Mouse (Mus musculus) midbrain, embryonic 15.5 days (tissue): ENCODE measurements around the gene Ascl5. TPM values are rescaled to one million over a fixed set of nuclear protein-coding genes. Genes with fewer than 3 reads are reported as not detected.
A peak's percentile ranks its signal among the peaks of the same experiment; 100 is the strongest.

Experiments used
- ATAC-seq: fragments of 200-750 bp; cut with Nextera tagmentation; replicated peaks from 2 replicates; pipeline ENCODE4 v1.8.0; 2017; ENCODE audit warnings: moderate TSS enrichment
- H3K27ac ChIP-seq: fragments of 300-500 bp; sonication (generic); 2 replicates; pipeline ENCODE4 v1.5.1; 2015; ENCODE audit warnings: mild to moderate bottlenecking, inconsistent platforms
- H3K27me3 ChIP-seq: fragments of 300-500 bp; sonication (generic); replicated peaks from 2 replicates; pipeline ENCODE4 v1.6.1; 2015; ENCODE audit warnings: inconsistent platforms
- H3K36me3 ChIP-seq: fragments of 300-500 bp; sonication (generic); replicated peaks from 2 replicates; pipeline ENCODE4 v1.6.1; 2015; ENCODE audit warnings: inconsistent platforms
- H3K4me1 ChIP-seq: fragments of 300-500 bp; sonication (generic); 2 replicates; pipeline ENCODE4 v1.6.1; 2015; ENCODE audit warnings: inconsistent platforms
- H3K4me2 ChIP-seq: fragments of 300-500 bp; sonication (generic); 2 replicates; pipeline ENCODE4 v1.6.1; 2015; ENCODE audit warnings: inconsistent platforms, mild to moderate bottlenecking, moderate library complexity
- H3K4me3 ChIP-seq: fragments of 300-500 bp; sonication (generic); 2 replicates; pipeline ENCODE4 v1.5.1; 2015; ENCODE audit warnings: mild to moderate bottlenecking, inconsistent platforms
- H3K9ac ChIP-seq: fragments of 300-500 bp; sonication (generic); 2 replicates; pipeline ENCODE4 v1.6.1; 2015; ENCODE audit warnings: mild to moderate bottlenecking, inconsistent platforms
- H3K9me3 ChIP-seq: fragments of 300-500 bp; sonication (generic); 2 replicates; pipeline ENCODE4 v1.6.1; 2016; ENCODE audit warnings: inconsistent platforms
- WGBS: fragments of 180-500 bp; shearing (Covaris S2); methylation state at CpG from one replicate; pipeline ENCODE4 v1.1.7; 2015; ENCODE audit warnings: mixed read lengths; 5-methylcytosine and 5-hydroxymethylcytosine counted together
- polyA plus RNA-seq: library from polyadenylated mRNA; unstranded; fragments of >200 nt; fragmentation: Nextera tagmentation; extraction: Ambion mirVana; gene quantifications from 2 replicates; pipeline ENCODE4 v1.2.1, GENCODE M21; 2015

The Ascl5 gene
- polyA plus RNA-seq, result not detected in 2 replicates

DNA sequence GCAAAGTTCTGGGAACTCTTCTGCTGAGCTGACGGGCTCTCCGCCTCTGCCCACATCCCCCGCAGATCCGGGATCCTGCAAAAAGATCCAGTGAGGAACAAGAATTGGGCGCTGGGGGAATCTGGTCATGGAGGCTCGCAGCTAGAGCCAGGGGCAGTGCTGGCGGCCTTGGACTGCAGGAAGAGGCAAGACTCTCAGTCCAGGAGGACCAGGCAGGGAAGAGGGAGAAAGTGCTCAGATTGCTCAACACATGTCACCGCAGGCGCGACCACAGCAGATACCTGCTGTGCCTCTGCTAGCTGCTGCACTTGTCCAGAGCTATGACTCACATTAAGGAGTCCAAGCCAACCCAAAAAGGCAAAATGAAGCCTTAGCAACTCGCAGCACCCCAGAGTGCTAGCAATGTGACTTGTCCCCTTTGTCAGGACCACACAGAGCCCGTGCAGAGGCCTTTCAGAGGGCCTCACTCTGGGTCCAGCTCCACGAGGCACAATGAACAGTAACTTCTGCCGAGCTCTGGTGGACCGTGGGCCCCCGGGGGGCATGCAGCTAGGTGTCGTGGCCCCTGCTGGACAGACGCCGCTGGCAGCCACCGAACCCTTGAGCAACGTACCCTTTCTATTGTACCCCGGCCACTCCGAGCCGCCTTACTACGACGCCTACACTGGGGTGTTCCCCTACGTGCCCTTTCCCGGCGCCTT lies at the start of gene Ascl5:
TSS of gene Ascl5 (plus strand) at position 493 of the 701 bp plus-strand sequence.
- no peaks in the 10 kb centered on the region for H3K9me3 ChIP-seq
- no peaks in the 10 kb centered on the region for H3K36me3 ChIP-seq
- peak within 1 kb of the TSS; percentile 45 for H3K9ac ChIP-seq
- peak within 1 kb of the TSS; percentile 60 for H3K4me2 ChIP-seq
- ATAC-seq, result no peak
- WGBS, result 23% methylated on average over 29 of the region's 29 CpGs
- peak within 1 kb of the TSS; percentile 40 for H3K4me3 ChIP-seq
- H3K27ac ChIP-seq, result no peak within 1 kb of the TSS
- peaks cover 35% of the 10 kb centered on the region for H3K27me3 ChIP-seq
- H3K4me1 ChIP-seq, result peaks cover 10% of the 10 kb centered on the region

- Histone ChIP-seq H3K4me2 (no peak overlapping the region), H3K27ac (no peak overlapping the region), H3K36me3 (no peaks in the 10 kb centered on the region), H3K4me1 (no peaks in the 10 kb centered on the region), H3K9me3 (no peaks in the 10 kb centered on the region), H3K27me3 (peaks cover 3% of the 10 kb centered on the region; the same call in 1 of the 2 replicates), H3K9ac (no peak overlapping the region), H3K4me3 (no peak overlapping the region)
- ATAC-seq, result no peak
- WGBS, result 88% methylated on average over 2 of the region's 2 CpGs
Measured at GRCm38 (mm10) chr1:136001438-136001837, 49.2 kb upstream of the Ascl5 start.

GRCm38 (mm10) chr1:136006292-136006748 lies 44.3 kb upstream of the Ascl5 start, which contains the start of gene Igfn1:
TSS of gene Igfn1 (minus strand) at chr1:136006342.
- ATAC-seq, result no peak
- H3K36me3 ChIP-seq, result no peaks in the 10 kb centered on the region
- peak within 1 kb of the TSS; percentile 50; the same call in 1 of the 2 replicates for H3K4me2 ChIP-seq
- H3K9me3 ChIP-seq, result no peaks in the 10 kb centered on the region
- H3K4me1 ChIP-seq, result peaks cover 12% of the 10 kb centered on the region
- no peak within 1 kb of the TSS; the same call in 1 of the 2 replicates for H3K4me3 ChIP-seq
- WGBS, result 90% methylated on average over 3 of the region's 3 CpGs
- 0 out of 2 replicates have a peak within 1 kb of the TSS, but pooled peaks have one; percentile 19 for H3K9ac ChIP-seq
- no peak within 1 kb of the TSS for H3K27ac ChIP-seq
- H3K27me3 ChIP-seq, result peaks cover 17% of the 10 kb centered on the region; the same call in 1 of the 2 replicates

DNA sequence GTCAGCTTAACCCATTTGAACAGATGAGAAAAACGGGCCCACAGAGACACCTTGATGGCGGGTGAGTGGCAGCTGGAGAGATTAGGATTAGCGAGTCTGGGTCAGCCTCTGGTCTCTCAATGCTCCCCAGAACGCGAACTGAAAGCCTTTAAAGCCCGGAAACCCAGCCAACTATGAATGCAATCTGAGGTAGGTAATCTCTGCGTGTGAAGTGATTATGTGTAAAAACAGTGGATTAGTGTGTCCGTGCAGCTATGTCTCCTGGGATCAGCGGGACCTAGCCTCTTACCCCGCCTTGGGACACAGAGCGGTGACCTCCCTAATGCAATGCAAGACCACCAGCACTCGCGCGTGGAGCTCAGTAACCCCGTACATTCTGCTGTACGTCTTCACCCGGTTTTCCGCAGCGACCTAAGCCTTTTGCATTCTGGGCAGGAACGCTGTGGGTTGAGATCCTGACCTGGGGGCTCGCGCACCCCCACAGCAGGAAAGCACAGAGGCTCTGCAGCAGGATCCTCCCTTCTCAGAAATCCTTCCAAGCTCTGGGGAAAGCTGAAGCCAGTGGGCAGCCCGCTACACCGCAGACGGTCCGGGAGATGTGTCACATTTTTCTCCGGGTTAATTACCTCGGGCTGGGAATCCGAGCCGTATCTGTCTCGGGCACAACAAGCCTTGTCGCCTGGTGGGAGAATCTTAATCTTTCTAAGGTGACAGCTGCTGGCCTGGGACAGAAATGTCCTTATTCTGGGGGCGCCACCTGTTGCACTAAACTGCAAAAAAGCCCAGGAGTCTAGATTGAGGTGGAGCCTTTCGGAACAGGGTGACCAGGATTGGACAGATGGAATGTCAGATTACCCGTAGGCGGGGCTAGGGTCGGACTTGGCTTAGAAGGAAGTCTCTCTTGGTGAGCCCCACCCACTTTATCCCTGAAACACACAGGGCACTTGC lies 43.1 kb upstream of the Ascl5 start, which contains the start of gene Tmem9:
TSS of gene Tmem9 (plus strand) at position 940 of the 948 bp plus-strand sequence.
- WGBS, result 1% methylated on average over 37 of the region's 37 CpGs
- H3K4me2 ChIP-seq, result peak within 1 kb of the TSS; percentile 50
- no peaks in the 10 kb centered on the region for H3K9me3 ChIP-seq
- peaks cover 17% of the 10 kb centered on the region; the same call in 1 of the 2 replicates for H3K27me3 ChIP-seq
- H3K4me3 ChIP-seq, result peak within 1 kb of the TSS; percentile 36
- H3K9ac ChIP-seq, result 0 out of 2 replicates have a peak within 1 kb of the TSS, but pooled peaks have one; percentile 19
- H3K27ac ChIP-seq, result no peak within 1 kb of the TSS
- H3K36me3 ChIP-seq, result no peaks in the 10 kb centered on the region
- peak; percentile 69 for ATAC-seq
- H3K4me1 ChIP-seq, result peaks cover 12% of the 10 kb centered on the region

DNA sequence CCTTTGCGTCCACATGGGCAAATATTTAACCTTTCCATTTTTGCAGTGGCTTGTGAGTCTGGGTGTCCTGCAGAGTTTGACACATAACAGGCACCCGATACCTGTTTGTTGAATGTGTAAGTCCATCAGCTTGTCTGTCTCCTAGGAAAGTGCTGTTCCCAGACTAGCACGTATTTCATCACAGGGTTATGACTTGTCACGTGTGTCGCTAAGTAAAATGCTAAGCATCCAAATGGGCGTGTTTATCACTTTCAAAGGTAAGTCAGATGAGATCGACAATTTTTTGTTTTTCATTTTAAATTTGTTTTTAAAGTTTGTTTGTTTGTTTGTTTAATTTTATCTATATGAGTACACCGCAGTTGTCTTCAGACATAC lies 42.5 kb upstream of the Ascl5 start:
- no peak overlapping the region for H3K9ac ChIP-seq
- no peak overlapping the region for H3K27ac ChIP-seq
- ATAC-seq, result peak; percentile 30; the same call in 1 of the 2 replicates
- no peaks in the 10 kb centered on the region for H3K9me3 ChIP-seq
- WGBS, result 22% methylated on average over 8 of the region's 8 CpGs
- no peaks in the 10 kb centered on the region for H3K36me3 ChIP-seq
- peaks cover 12% of the 10 kb centered on the region for H3K4me1 ChIP-seq
- peak overlapping the region; percentile 50 for H3K4me2 ChIP-seq
- peak overlapping the region; percentile 36 for H3K4me3 ChIP-seq
- H3K27me3 ChIP-seq, result peaks cover 17% of the 10 kb centered on the region; the same call in 1 of the 2 replicates

DNA sequence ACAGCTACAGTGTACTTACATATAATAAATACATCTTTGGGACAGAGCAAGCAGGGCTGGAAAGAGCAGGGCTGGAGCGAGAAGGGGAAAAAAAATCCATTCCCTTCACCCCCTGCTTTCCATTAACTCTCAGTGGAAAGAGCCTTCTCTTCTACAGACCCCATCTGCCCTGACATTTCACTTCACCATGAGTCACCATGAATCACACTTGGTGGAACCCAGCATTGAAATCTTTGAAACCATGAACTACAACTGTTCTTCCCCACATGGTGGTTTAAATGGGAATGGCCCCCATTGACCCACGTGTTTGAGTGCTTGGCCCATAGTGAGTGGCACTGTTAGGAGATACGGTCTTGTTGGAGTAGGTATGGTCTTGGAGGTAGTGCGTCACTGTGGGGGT lies 40.4 kb upstream of the Ascl5 start:
- H3K9ac ChIP-seq, result no peak overlapping the region
- 90% methylated on average over 4 of the region's 4 CpGs for WGBS
- H3K4me3 ChIP-seq, result no peak overlapping the region
- H3K4me2 ChIP-seq, result no peak overlapping the region
- no peaks in the 10 kb centered on the region for H3K36me3 ChIP-seq
- H3K27me3 ChIP-seq, result peaks cover 17% of the 10 kb centered on the region; the same call in 1 of the 2 replicates
- H3K4me1 ChIP-seq, result peaks cover 12% of the 10 kb centered on the region
- H3K27ac ChIP-seq, result no peak overlapping the region
- ATAC-seq, result no peak
- no peaks in the 10 kb centered on the region for H3K9me3 ChIP-seq

DNA sequence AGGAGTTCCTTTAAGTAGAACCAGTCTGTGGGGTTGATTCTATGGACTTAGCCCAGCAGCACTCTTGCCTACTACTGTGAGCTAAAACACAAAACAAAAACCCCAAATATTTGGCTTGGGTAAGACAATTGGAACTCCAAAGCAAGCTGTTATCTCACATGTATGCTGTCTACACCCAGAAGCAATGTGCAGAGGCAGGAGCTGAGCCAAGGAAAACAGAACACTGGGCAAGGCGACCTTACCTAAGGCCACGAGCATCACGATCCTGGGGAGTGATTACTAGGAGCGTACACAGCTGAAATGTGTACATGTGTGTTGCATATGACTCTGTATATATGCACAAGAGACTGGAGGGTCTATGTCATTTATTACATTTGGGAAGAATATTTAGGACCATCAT lies 37.1 kb upstream of the Ascl5 start:
- no peak overlapping the region for H3K4me3 ChIP-seq
- no peak overlapping the region for H3K27ac ChIP-seq
- no peak for ATAC-seq
- no peak overlapping the region for H3K4me2 ChIP-seq
- no peak overlapping the region for H3K9ac ChIP-seq
- H3K9me3 ChIP-seq, result no peaks in the 10 kb centered on the region
- H3K36me3 ChIP-seq, result no peaks in the 10 kb centered on the region
- H3K27me3 ChIP-seq, result 0 out of 2 replicates have a peak, but pooled peaks cover 6% of the 10 kb centered on the region
- WGBS, result 81% methylated on average over 4 of the region's 4 CpGs
- peaks cover 9% of the 10 kb centered on the region for H3K4me1 ChIP-seq

- ATAC-seq, result no peak
- no peaks in the 10 kb centered on the region for H3K9me3 ChIP-seq
- WGBS, result 81% methylated on average over 2 of the region's 2 CpGs
- H3K4me1 ChIP-seq, result peaks cover 20% of the 10 kb centered on the region
- no peak overlapping the region for H3K4me2 ChIP-seq
- H3K36me3 ChIP-seq, result no peaks in the 10 kb centered on the region
- no peaks in the 10 kb centered on the region for H3K27me3 ChIP-seq
- no peak overlapping the region for H3K4me3 ChIP-seq
- H3K27ac ChIP-seq, result no peak overlapping the region
- H3K9ac ChIP-seq, result no peak overlapping the region
Measured at GRCm38 (mm10) chr1:136014796-136015502, 35.7 kb upstream of the Ascl5 start.

GRCm38 (mm10) chr1:136017307-136017706 lies 33.3 kb upstream of the Ascl5 start:
- Histone ChIP-seq H3K4me1 (peaks cover 20% of the 10 kb centered on the region), H3K4me2 (peak overlapping the region; percentile 24; the same call in 1 of the 2 replicates), H3K9ac (no peak overlapping the region), H3K4me3 (no peak overlapping the region), H3K27ac (peak overlapping the region; percentile 65), H3K9me3 (no peaks in the 10 kb centered on the region), H3K27me3 (no peaks in the 10 kb centered on the region), H3K36me3 (peaks cover 5% of the 10 kb centered on the region; the same call in 1 of the 2 replicates)
- ATAC-seq, result peak; percentile 48
- WGBS, result 73% methylated on average over 2 of the region's 2 CpGs

DNA sequence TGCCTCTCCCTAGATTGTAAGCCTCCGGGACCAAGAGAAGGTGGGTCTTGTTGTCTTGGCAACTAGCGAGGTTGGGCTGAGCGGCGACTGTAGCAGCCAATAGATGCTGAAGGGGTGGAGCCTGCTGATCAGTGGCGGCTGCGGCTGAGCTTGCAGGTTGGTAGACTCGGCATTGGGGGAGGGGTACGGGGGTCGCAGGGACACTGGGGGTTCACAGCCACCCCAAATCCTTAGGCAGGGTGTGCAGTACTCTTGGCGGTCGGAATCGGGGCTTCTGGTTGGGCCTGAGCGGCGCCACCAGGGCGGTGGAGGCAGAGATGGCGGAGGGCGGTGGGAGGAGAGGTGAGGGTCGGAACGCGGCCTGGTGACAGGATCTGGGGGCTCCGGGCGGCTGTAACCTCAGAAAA lies 32.7 kb upstream of the Ascl5 start:
- H3K4me2 ChIP-seq, result peak overlapping the region; percentile 96
- H3K27me3 ChIP-seq, result no peaks in the 10 kb centered on the region
- 1% methylated on average over 22 of the region's 22 CpGs for WGBS
- peak overlapping the region; percentile 88 for H3K4me3 ChIP-seq
- peak; percentile 100 for ATAC-seq
- no peaks in the 10 kb centered on the region for H3K9me3 ChIP-seq
- peak overlapping the region; percentile 94 for H3K9ac ChIP-seq
- H3K36me3 ChIP-seq, result peaks cover 5% of the 10 kb centered on the region; the same call in 1 of the 2 replicates
- peak overlapping the region; percentile 81 for H3K27ac ChIP-seq
- peaks cover 20% of the 10 kb centered on the region for H3K4me1 ChIP-seq

- 4% methylated on average over 24 of the region's 24 CpGs for WGBS
- Histone ChIP-seq H3K4me3 (peak overlapping the region; percentile 88), H3K9me3 (no peaks in the 10 kb centered on the region), H3K27ac (peak overlapping the region; percentile 81), H3K4me2 (peak overlapping the region; percentile 96), H3K27me3 (no peaks in the 10 kb centered on the region), H3K36me3 (peaks cover 5% of the 10 kb centered on the region; the same call in 1 of the 2 replicates), H3K4me1 (peaks cover 20% of the 10 kb centered on the region), H3K9ac (peak overlapping the region; percentile 94)
- peak; percentile 46 for ATAC-seq
Measured at GRCm38 (mm10) chr1:136018390-136019189, 32.0 kb upstream of the Ascl5 start.
